Mouse (Mus musculus): ENCODE measurements around the gene Cyp8b1.

Gene Cyp8b1

GRCm38 (mm10) chr9:121916102-121916501 lies at the start of gene Cyp8b1:
Gene Cyp8b1, minus strand, starts transcription at chr9:121916305.
- DNase-seq, result peak; percentile 38

- DNase-seq, result no peak
These were observed 48.8 kb upstream of the Cyp8b1 start for GRCm38 (mm10) chr9:121964941-121965340.

- no peak for DNase-seq
These were observed 44.0 kb upstream of the Cyp8b1 start for GRCm38 (mm10) chr9:121959966-121960635.

GRCm38 (mm10) chr9:121952596-121952995 lies 36.5 kb upstream of the Cyp8b1 start:
- DNase-seq, result no peak

- DNase-seq, result no peak
These were observed 35.0 kb upstream of the Cyp8b1 start for GRCm38 (mm10) chr9:121951114-121951423.

GRCm38 (mm10) chr9:121950418-121951113 lies 34.5 kb upstream of the Cyp8b1 start, which contains the start of gene Fam198a:
Gene Fam198a, plus strand, starts transcription at chr9:121950988.
- DNase-seq, result peak; percentile 67

- DNase-seq, result no peak
These were observed 32.3 kb upstream of the Cyp8b1 start for GRCm38 (mm10) chr9:121948431-121948830.

- DNase-seq, result peak; percentile 34
These were observed 31.7 kb upstream of the Cyp8b1 start for GRCm38 (mm10) chr9:121947784-121948183.

GRCm38 (mm10) chr9:121943628-121944027 lies 27.5 kb upstream of the Cyp8b1 start:
- no peak for DNase-seq

GRCm38 (mm10) chr9:121943005-121943404 lies 26.9 kb upstream of the Cyp8b1 start:
- no peak for DNase-seq

GRCm38 (mm10) chr9:121937944-121938355 lies 21.8 kb upstream of the Cyp8b1 start:
- DNase-seq, result no peak

- no peak for DNase-seq
These were observed 21.4 kb upstream of the Cyp8b1 start for GRCm38 (mm10) chr9:121937451-121937864.

GRCm38 (mm10) chr9:121936952-121937351 lies 20.8 kb upstream of the Cyp8b1 start:
- no peak for DNase-seq

- no peak for DNase-seq
These were observed 18.8 kb upstream of the Cyp8b1 start for GRCm38 (mm10) chr9:121934856-121935255.

GRCm38 (mm10) chr9:121928498-121928897 lies 12.4 kb upstream of the Cyp8b1 start:
- no peak for DNase-seq

GRCm38 (mm10) chr9:121927721-121928120 lies 11.6 kb upstream of the Cyp8b1 start:
- DNase-seq, result no peak

- DNase-seq, result no peak
These were observed 10.7 kb upstream of the Cyp8b1 start for GRCm38 (mm10) chr9:121926634-121927405.

GRCm38 (mm10) chr9:121925959-121926358 lies 9.9 kb upstream of the Cyp8b1 start:
- no peak for DNase-seq

- no peak for DNase-seq
These were observed 8.9 kb upstream of the Cyp8b1 start for GRCm38 (mm10) chr9:121924901-121925560.

- DNase-seq, result no peak
These were observed 7.8 kb upstream of the Cyp8b1 start for GRCm38 (mm10) chr9:121923906-121924305.

GRCm38 (mm10) chr9:121923443-121923842 lies 7.3 kb upstream of the Cyp8b1 start:
- no peak for DNase-seq

GRCm38 (mm10) chr9:121919027-121919501 lies 3.0 kb upstream of the Cyp8b1 start:
- DNase-seq, result peak; percentile 38

- DNase-seq, result no peak
These were observed 1.0 kb downstream of the Cyp8b1 start for GRCm38 (mm10) chr9:121915056-121915455.

All from kidney, adult 11 months (tissue).